Mouse (Mus musculus) lung, postnatal 0 days (tissue): ENCODE measurements around the gene Cycs.

Source experiments
- CTCF ChIP-seq: IDR thresholded peaks from 2 replicates; pipeline ENCODE4 v1.5.1; 2016; ENCODE audit warnings: antibody characterized with exemption, mild to moderate bottlenecking
- EP300 ChIP-seq: IDR thresholded peaks from 2 replicates; pipeline ENCODE4 v1.6.1; 2016; ENCODE audit warnings: antibody characterized with exemption, mild to moderate bottlenecking, control low read depth

DNA sequence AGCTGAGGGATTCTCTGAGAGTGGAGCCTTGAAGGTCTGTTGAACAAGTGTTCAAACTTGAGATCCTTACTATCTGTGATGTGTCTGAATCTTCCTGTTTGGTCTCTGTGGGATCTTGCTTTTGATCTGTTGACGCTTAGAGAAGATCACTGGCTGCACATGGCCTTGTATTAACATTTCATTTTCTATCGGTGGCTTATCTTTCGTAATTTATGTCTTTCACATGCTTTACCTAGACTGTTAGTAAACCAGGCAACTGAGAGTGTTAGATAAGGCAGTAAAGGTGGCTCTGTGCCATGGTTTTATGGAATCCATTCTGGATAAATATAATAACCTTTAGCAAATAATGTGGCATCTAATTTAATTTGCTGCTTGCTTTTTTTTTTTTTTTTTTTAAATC is 23.9 kb upstream of the Cycs start:
- TF ChIP-seq CTCF (no peak), EP300 (no peak)
